Mouse (Mus musculus) liver, adult 2 months (tissue): Measurements from ENCODE around the gene Slc11a2.

Experiments
- CTCF ChIP-seq: fragments of 200-500 bp; IDR thresholded peaks from 2 replicates; pipeline ENCODE4 v1.5.1; 2011; ENCODE audit warnings: low read depth, low read length, control low read depth
- POLR2A ChIP-seq: fragments of 200-500 bp; IDR thresholded peaks from 2 replicates; pipeline ENCODE4 v1.6.1; 2011; ENCODE audit warnings: low read length, control low read depth; ENCODE audit not compliant: insufficient read depth; ENCODE audit errors: extremely low read depth

GRCm38 (mm10) chr15:100436518-100436917 lies 11.6 kb upstream of the Slc11a2 start:
- TF ChIP-seq POLR2A = no peak
- no peak for TF ChIP-seq CTCF
